Mouse (Mus musculus): ENCODE results near the gene Tet3.

The Tet3 gene

DNA sequence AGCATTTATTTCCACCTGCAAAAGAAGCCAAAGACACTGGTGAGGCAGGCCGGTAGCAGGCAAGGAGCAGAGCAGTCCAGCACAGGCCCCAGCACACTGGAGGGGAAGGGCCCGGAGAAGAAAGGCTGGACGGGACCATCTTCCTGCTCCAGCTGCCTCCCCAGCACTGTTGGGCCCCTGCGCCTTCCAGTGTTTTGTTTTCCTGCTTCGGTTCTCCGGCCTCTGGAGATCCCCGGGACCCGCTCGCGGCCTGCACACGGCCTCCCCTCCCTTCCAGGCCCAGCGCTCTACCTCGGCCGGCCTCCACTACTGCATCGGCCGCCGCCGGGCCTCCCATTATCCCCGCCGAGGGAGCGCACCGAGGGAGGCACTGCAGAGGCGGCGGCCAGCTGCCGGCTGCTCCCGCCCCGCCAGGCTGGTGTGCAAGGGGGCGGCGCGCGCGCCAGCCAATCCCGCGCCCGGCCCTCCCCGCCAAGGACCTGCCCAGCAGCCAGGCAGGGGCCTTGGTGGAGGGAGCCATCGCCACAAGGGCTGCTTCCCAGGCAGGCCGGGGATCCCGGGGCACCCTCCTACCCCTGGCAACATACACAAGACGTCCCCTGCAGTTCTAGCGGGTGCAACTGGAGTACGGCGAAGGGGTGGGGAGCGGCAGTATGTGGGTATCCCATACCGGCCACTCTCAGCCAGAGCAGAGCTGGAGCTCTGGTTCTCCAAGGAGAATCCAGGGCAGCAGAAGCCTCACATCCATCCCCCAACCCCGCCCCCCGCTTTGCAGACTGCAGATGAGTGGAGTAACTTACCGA, 17.4 kb downstream of the Tet3 start:
- in situ Hi-C loops (cut with MboI, MseI): loop anchor here in 1 of 2 experiments (10.0 kb wide), 1 partner anchor 677 kb away; no protein-coding TSS in a partner anchor

DNA sequence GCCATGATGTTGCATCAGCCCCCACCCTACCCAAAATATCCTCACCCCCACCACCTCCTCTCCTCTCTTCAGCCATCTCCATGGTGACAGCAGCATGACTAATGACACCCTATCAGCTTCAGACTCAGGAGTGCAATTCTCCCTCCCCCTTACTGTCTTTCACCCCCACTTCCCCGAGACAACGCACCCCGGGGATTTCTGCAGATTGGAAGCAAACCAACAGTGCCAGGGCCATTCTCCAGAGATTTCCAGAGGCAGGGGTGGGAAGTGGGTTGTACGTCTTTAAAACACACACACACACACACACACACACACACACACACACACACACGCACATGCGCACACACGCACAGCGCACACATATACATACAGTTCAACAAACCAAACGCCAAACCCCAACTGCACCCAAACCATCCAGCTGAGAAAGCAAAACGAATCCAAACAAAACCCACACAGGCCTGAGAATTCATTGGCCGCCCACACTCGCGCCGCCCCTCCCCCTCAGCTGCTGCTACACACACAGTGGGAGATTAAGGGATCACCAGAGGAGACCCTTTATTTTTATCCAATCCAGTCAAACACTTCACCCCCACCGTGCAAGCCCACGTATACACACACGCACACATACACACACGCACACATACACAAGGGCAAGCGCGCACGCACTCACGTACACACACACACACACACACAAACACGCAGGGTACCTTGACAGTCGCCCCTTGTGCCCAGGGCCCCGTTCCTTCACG, 18.2 kb downstream of the Tet3 start:
- in situ Hi-C loops (cut with MboI, MseI): loop anchor here in 1 of 2 experiments (10.0 kb wide), 1 partner anchor 676 kb away; no protein-coding TSS in a partner anchor

DNA sequence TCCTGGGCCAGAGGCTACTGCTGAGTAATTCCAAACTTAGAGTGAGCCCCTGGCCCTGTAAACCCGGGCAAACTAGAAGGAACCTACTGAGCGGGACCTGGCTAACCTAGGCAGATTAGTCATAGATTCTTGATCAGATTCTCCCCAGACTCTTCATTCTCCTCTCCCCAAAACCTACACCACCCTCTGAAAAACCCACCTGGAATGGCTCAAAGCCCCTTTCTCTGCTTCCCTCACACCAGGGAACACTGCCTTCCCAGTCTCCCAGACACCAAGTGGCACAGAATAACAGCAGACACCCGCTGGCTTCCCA, 18.7 kb downstream of the Tet3 start:
- in situ Hi-C loops (cut with MboI, MseI): loop anchor here in 1 of 2 experiments (10.0 kb wide), 1 partner anchor 675 kb away; no protein-coding TSS in a partner anchor

DNA sequence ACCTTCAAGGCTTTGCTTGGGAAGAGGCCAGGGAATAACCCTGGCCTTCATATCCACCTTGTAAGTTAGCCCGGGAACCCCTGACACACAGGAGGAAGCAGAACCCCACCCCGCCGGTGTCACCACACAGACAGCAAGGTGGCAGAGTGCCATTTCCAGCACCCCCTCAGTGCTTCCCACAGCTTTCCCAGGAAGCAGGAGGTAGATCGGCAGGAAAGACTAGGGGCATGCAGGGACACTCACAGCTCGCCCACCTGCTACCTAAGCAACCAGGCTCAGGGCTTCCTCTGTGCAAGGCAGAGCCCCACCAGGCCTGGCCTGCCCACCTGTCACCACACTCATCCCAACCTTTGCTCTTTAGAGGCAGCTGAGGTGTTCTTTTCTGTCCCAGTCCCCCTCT, 19.1 kb downstream of the Tet3 start:
- in situ Hi-C loops (cut with MboI, MseI): loop anchor here in 1 of 2 experiments (10.0 kb wide), 1 partner anchor 675 kb away; no protein-coding TSS in a partner anchor

DNA sequence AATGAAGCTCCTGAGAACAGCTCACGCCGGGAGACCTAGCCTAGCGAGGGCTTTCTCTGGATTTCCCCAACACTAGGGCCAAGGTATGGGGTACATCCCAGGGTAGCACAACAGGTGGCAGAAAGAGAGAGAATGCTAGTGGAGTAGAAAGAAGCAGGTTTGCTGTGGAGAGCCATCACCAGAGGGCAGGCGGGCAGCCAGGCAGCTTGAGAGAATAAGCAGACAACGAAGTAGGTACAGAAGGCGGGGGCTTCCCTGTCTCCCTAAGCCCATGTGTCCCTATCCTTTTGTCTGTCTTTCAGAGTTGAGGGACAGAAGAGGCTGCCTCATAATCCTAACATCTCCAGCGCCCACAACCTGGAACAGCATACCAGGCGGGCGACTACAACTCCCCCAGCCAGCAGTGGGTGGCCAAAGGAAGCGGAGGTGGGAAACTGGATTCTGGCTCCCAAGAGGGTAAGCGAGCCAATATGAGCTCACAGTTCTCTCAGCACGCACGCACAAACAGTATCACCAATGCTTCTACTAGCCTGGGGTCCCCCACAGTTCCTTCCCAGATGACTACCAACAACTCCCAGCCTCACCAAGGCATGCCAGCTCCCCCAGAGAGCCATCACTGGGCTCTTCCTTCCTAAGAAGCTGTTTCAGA, 19.6 kb downstream of the Tet3 start:
- in situ Hi-C loops (cut with MboI, MseI): no loop called here

DNA sequence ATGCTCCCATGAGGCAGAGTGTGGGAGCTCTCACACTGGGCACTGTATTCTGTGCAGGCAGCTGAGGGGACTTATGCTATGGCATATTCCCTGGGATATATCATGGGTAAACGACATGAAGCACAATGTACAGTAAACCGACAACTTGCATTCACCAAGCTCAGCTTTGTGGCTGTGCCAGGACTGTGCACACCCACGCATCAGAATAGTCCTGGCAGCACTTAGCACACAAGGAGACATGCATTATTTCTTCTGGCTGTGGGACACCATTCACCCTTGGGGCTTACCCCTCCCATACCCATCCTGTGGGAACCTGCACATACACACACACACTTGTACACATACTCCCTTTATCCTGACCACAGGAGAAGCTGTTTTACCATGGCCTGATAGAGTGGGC, 20.3 kb downstream of the Tet3 start:
- in situ Hi-C loops (cut with MboI, MseI): no loop called here

DNA sequence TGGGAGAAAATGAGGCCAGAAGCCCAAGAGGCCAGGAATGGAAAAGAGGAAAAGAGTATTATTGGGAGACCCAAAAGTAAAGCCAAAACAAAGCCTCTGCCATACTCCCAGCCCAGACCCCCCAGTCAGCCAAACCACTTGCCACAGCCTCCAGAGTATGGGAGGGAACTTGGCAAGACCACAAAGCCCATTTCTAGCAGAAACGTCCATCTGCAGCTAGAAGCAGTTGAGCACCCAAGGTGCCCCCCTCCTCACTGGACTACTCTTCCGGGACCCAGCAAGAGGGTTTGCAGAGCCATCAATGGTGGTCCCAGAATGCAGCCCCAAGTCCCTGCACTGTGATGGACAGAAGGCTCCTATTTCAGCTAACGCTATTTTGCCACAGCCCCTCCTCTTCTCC, 21.1 kb downstream of the Tet3 start:
- in situ Hi-C loops (cut with MboI, MseI): no loop called here

DNA sequence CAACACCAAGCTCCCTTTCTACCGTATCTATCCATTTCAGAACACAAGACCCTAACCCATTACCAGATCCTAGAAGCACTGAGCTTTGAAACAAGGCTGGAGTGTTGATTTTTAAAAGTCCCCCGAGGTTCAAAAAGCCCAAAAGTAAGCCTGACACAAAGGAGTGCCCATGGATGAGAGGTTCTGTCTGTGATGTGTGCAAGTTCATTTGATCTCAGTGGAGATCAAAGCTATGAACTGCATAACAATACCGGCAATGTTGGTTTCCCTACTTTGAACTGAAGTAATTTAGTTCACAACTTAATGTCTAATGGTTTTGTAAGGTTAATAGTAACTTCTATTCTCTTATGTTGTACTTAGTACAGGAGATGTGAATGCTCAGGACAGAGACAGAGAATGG, 21.7 kb downstream of the Tet3 start:
- in situ Hi-C loops (cut with MboI, MseI): no loop called here

DNA sequence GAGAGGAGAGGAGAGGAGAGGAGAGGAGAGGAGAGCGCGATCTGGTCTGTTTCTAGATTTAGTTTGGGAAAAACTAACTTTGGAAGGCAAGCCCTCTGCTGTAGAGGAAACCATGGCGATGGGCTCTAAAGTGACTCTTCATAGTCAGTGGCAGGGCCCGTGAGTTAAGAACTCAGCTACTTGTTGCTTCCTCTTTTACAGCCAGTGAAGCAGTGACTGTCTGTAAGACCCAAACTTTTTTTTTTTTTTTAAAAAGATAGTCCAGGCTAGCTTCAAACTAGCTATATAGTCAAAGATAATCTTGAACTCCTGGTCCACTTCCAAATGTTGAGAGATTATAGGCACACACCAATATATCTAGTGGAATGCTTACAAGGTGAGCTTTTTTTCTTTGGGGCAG, 22.3 kb downstream of the Tet3 start:
- in situ Hi-C loops (cut with MboI, MseI): no loop called here

DNA sequence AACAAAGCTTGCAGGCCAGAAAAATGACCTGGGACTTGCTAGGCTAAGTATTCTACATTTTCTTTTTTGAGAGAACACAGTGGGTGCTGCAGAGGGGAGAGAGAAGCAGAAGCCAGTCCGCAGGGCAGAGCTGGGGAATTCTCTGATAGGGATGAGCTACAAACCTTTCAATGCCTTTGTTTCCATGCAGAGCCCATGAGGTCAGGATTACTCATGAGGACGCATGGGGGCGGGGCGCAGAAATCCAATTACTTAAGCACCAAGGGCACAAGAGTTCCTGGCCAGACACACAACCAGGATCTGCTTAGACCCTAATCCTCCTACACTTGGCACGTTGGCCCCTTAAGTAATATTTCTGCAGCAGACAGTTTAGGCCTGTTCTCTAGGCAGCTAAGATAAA, 23.7 kb downstream of the Tet3 start:
- in situ Hi-C loops (cut with MboI, MseI): no loop called here

DNA sequence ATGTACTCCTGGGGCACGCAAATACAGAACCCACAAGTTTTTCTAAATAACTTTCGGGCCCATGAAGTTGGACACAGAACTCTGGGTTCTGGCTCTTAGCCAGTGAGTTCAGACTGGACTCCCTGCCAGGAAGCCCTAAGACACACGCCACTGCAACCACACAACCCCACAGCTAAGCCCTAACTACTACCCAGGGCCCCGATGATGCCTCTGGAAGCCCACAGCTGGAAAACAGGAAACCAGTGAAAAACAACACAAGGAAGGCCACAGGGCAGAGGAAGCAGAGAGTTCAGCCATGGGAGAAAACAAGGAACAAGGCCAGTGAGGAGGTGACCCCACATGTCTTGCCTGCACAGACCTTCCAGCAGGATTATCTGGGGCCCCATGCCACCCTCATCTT, 25.3 kb downstream of the Tet3 start:
- in situ Hi-C loops (cut with MboI, MseI): no loop called here

DNA sequence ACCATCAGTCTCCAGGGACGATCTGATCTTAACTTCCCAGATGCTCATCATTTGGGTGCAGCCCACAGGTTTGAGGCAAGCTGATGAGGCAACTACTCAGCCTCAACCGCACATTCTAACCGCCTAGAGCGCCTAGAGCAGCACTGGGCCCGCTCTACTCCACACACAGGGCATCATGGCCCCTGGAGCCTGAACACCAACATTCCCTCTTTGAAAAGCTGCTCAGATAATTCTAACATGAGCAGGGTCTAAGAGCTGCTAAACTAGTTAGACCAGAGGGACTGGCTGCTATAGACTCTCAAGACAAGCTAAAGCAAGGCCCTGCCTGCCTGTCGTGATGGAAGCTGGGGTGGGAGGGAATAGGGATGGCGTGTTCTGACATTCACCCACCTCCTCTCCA, 25.9 kb downstream of the Tet3 start:
- in situ Hi-C loops (cut with MboI, MseI): no loop called here

DNA sequence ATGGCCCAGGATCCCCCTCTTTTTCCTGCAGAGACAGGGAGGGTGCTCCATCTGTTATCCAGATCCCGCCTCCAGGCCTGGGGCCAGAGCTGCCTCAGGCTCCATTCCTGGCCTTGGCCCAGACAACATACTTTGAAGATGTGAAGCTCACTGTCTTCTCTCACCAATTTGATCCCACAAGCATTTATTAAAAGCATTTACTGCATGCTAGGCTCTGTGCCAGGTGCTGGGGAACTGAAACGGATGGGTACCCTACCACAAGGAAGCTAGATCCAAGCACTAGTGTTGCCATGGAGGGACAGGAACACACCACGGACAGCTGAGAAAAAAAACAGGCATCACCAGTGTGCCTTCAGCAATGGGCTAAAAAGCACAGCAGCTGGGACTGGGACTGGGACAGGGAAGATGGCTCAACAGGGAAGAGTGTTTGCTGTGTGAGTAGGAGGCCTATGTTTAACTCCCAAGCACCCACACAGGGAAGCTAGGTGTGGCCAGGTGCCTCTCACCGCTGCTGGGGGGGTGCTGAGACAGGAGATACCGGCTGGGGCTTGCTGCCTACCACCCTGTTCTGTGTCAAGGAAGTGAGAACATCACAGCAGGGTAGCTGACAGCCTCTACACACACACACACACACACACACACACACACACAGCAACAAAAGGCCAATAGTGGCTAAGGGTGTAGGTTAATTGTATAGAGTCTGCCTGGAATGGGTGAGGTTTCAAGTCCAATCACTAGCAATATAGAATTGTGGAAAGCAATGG, 30.7 kb downstream of the Tet3 start:
- in situ Hi-C loops (cut with MboI, MseI): no loop called here

DNA sequence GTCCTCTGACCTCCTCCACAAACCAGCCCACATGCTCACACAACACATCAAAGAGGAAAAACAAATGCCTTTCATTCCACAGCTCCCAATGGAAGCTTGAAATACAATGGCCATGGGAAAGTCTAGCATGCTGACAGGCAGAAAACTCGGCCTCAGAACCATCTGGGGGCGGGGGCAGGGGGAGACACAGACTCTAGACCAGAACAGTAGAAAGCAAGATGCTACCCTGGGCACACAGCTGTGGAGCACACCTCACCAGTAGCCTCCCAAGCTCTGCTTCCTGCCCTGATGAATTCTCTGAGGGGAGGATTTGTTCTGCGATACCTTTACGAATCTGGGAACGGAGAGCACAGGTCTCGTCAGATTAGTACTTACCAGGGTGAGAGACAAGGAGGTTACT, 31.4 kb downstream of the Tet3 start:
- in situ Hi-C loops (cut with MboI, MseI): no loop called here

DNA sequence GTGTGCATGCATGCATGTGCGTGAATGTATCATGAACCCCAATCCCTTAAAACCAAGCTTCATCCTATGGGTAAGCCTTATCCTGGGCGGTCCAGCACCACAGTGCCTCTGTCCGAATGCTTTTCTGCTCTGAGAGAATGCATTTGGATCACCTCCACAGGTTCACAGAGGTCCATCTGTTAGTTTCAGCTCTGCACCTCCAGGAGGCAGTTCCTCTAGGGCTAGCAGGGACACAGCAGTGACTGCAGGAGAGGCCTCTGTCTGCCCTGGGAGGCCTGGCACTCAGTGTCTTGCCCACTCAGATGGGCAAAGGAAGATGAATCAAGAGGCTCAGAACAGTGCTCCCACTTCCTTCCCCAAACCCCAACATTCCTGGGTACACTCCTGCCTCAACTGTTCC, 32.3 kb downstream of the Tet3 start:
- in situ Hi-C loops (cut with MboI, MseI): no loop called here

DNA sequence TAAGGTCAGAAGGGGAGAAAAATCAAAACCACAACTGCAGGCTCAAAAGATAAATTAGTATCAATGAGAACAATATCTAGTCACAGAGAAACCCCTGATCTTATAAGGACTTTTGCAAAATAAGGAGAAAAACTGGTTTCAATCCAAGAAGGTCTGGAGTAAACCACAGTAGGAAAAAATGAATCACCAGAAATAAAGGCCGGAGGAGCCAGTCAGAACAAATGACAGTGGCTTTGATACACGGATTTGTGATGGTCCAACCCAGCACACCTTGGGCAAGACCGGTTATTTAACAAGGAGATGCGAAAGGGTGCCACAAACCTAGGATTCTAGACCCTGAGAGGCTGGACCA, 34.9 kb downstream of the Tet3 start:
- in situ Hi-C loops (cut with MboI, MseI): no loop called here

DNA sequence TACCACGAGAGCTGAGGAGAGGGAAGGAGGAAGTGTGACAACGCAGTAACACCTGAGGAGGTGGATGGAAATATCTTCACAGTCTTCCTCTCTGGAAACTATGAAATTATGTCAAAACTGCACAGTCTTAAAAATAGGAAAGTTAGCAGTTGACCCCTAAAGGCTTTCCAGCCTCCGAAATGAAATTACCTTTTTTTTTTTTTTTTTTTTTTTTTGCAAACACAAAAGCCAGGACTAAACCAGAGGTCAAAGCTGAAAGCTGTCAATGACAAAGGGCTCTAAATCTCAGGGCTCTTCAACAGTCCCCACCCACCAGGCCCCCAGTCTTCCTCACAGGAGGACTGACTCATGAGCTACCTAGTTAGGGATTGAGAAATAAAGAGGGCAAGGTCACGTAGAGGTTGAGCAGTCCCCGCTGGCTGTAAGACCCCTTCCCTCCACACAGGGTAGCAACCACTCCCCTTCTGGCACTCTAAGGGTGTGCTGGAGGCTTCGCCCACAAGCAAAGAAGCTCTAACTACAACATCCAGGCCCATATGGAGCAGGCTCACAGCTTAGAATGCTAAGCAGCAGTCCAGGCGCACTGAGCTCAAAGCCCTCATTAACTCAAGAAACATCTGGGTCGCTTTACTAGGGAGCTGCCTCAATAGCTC, 35.4 kb downstream of the Tet3 start:
- in situ Hi-C loops (cut with MboI, MseI): no loop called here

DNA sequence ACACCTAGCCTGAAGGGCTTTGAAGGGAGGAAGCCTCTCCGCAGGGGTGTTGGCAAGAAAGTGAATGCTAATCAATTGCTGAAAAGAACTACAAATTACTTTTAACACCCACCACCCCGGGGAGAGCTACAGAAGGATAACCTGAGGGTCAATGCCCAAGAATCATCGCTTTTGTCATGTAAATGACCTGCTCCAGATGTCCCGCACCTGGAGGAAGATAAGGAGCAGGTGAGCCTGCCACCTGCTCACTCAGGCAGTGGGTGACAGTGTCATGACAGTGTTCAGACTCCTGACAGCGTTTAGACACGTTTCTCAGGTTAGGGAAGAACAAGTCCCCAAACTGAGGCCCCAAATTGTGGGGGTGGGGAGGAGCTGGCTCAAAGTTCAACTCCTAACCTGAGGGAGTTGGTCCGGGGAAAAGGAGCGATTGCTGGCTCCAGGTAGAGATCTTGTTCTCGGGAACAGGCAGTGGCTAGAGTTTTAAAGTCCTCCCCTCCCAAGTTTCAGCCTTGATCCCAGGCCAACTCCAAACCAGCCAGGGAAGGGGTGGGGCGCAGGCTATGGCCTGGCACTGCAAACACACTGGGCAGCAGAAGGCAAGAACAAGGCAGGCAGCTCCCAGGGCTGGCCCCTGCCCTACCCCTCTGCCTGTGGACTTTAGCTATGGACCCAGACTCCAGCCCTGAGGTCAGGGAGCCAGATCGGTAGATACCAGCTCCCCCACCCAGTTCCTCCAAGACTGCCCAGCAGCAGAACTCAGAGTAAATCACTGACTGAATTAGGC, 36.8 kb downstream of the Tet3 start:
- in situ Hi-C loops (cut with MboI, MseI): no loop called here

DNA sequence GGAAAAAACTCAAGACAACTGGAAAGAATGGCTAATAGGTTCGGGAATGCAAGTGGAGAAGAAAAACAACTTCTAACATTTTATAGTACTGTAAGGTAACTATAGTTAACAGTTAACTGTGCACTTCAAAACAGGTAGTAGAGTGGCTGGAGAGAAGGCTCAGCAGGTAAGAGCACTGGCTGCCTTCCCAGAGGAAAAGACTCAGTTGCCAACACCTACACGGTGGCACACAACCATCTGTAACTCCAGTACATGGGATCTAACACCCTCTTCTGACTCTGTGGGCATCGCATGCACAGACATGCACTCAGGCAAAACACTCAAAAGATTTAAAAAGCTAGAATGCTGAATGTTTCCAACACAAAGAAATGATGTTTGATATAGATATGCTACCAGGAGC, 39.4 kb downstream of the Tet3 start:
- in situ Hi-C loops (cut with MboI, MseI): no loop called here

DNA sequence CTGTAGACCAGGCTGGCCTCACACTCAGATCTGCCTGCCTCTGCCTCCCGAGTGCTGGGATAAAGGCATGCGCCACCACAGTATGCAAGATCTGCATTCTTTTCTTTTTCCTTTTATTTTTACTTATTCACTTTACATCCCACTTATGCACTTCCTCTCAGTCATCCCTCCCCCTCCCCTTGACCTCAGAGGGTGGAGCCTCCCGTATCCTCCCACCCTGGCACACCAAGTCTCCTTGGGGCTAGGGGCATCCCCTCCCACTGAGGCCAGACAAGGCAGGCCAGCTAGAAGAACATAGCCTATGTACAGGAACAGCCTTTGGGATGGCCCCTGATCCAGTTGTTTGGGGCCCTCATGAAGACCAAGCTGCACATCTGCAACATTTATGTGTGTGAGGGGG, 41.4 kb downstream of the Tet3 start:
- in situ Hi-C loops (cut with MboI, MseI): no loop called here

DNA sequence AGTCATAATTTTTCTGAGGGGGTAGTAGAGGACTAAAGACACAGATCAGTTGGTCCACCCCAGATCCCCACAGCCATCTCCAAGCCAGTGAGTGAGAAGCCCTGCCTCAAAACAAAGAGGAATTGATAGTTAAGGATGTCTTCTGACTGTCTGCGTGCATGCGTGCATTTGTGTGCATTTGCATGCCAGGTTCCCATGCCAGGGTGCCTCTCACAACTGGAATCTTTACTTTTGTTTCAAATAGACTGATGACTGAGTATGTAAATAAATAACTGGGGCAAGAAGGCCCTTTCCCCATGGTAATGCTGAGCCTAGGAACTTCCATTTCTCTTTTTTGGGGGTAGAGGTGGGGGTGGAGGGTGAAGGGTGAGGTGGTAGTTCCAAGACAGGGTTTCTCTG, 41.8 kb downstream of the Tet3 start:
- in situ Hi-C loops (cut with MboI, MseI): no loop called here
